Mouse (Mus musculus) megakaryocyte, embryonic 14.5 days (primary cell): ENCODE data around the gene Orc2. TPM values are rescaled to one million over a fixed set of nuclear protein-coding genes. Genes with fewer than 3 reads are reported as not detected.

Experiments used
- H3K27me3 ChIP-seq: replicated peaks from 2 replicates; pipeline ENCODE3; 2012; ENCODE audit warnings: inconsistent platforms
- H3K36me3 ChIP-seq: replicated peaks from 2 replicates; pipeline ENCODE3; 2012; ENCODE audit warnings: low read length, inconsistent platforms, mixed read lengths
- H3K4me1 ChIP-seq: 2 replicates; pipeline ENCODE4 v1.6.1; 2012; ENCODE audit warnings: inconsistent platforms
- H3K4me3 ChIP-seq: replicated peaks from 2 replicates; pipeline ENCODE3; 2012; ENCODE audit warnings: moderate library complexity, mild to moderate bottlenecking, inconsistent platforms
- H3K9me3 ChIP-seq: 2 replicates; pipeline ENCODE4 v1.6.1; 2012; ENCODE audit warnings: inconsistent platforms
- FLI1 ChIP-seq: IDR thresholded peaks from 2 replicates; pipeline ENCODE4 v1.6.1; 2012; ENCODE audit warnings: low read length, inconsistent platforms, mixed read lengths
- GATA1 ChIP-seq: IDR thresholded peaks from 3 replicates; pipeline ENCODE4 v1.6.1; 2012; ENCODE audit warnings: mixed read lengths, low read length, inconsistent platforms, borderline replicate concordance
- polyA plus RNA-seq: library from polyadenylated mRNA; stranded (reverse); fragments of >175 nt; gene quantifications from 2 replicates; pipeline ENCODE4 v1.2.3, GENCODE M21; 2012; ENCODE audit warnings: low replicate concordance; ENCODE audit not compliant: insufficient read depth

Orc2 gene
- polyA plus RNA-seq, 1 experiment = 1.7 TPM

DNA sequence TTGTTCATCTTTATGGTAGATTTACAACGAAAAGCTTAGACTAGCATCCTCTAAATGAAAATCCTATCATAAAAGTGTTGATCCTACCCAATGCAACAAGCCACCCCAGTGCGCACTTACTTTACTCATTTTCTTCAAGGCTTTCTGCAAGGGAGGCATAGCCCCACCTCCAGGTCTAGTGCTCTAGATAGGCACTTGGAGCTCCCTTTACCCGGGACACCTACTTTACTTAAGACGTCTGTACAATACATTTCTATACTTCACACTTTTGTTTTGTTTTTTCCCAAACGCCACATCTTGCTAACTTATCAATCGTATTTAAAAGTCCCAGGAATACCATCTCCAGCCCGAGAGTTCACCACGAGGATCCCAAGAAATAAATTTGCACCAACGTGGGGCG, 60.2 kb downstream of the Orc2 start:
- Histone ChIP-seq H3K9me3 (no peaks in the 10 kb centered on the region), H3K27me3 (no peaks in the 10 kb centered on the region), H3K36me3 (peaks cover 66% of the 10 kb centered on the region), H3K4me1 (peaks cover 78% of the 10 kb centered on the region), H3K4me3 (peak overlapping the region; percentile 97)
- no peak for TF ChIP-seq GATA1
- TF ChIP-seq FLI1 = no peak

DNA sequence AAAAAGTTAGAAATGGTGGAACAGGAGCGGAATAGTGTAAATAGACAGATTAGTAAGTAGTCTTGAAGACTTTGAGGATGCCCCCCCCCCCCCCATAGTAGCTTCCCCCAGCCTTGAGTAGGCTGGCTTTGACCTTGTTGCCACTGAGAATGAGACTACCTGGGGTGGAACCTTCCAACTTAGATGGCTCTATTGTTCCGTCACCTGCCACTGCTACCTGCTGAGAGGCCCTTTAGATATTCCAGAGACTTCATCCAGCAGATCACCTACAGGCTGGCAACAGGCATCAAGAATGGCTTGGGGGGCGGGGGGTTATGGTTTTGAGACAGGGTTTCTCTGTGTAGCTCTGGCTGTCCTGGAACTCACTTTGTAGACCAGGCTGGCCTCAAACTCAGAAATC, 80.4 kb downstream of the Orc2 start:
- Histone ChIP-seq H3K4me3 (no peak overlapping the region), H3K36me3 (peaks cover 56% of the 10 kb centered on the region), H3K4me1 (peaks cover 30% of the 10 kb centered on the region), H3K9me3 (no peaks in the 10 kb centered on the region), H3K27me3 (no peaks in the 10 kb centered on the region)
- TF ChIP-seq GATA1 = no peak
- TF ChIP-seq FLI1 = no peak

DNA sequence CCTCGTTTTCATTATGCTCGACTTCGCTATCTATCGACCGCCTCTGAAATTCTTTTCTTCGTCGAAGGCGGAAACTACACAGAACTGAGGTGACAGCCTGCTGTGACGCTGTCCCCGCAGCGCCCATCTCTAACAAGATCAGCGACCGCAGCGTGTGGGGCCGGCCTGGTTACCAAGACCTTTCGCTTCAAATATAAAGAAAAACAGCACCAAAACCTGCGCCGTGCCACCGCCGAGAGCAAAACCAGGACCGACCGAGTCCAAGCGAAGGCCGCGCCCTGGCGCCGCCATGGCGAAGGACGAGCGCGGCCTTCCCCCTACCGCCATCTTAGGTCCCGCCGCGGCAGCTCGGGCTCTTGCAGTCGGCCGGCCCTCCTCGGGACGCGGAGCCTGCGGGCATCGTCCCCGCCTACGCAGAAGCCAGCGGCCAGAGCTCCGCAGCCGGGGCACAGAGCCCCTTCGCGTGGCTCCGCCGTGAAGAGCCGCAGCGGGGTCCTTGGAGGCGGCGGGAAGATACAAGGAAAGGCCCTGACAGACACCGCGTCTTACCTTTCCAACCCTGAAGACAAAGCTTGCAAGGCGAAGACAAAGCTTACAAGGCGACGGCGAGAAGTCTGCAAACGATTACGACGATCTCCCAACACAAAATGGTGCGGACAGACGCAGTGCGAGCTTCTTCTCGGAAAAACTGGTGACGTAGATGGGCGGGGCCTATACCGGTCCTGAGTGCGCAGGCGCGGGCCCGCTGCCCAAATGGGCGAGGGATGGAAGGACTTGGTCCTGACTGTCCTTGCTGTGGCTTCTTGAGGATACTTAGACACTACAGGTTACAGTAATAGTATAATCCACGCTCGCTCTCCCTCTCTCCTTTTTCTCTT, 81.3 kb downstream of the Orc2 start, which contains the start of gene Clk1:
Gene Clk1, minus strand, starts transcription at position 696 of the 878 bp plus-strand sequence.
- Histone ChIP-seq H3K36me3 (peaks cover 56% of the 10 kb centered on the region), H3K4me1 (peaks cover 31% of the 10 kb centered on the region)
- TF ChIP-seq FLI1 (no peak), GATA1 (no peak)

DNA sequence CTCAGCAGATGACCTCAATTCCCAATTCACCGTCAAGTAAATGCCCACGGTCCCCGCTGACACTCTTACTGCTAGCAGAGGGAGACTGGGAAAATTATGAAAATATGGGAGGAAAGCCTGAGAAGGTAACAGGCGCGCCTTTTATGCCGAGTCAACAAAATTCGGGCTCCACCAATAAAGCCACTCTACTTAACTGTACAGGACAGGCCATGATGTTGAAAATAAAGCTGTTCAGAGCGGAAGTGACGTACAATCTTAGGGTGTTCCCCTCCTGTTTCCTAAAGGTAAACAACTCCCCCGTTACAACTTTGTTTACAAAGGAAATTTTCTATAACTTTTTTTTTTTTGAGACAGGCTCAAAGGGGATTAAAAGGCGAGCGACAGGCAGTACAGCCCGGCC, 82.0 kb downstream of the Orc2 start:
- Histone ChIP-seq H3K9me3 (no peaks in the 10 kb centered on the region), H3K36me3 (peaks cover 59% of the 10 kb centered on the region), H3K4me1 (peaks cover 31% of the 10 kb centered on the region), H3K4me3 (peak overlapping the region; percentile 96), H3K27me3 (no peaks in the 10 kb centered on the region)
- no peak for TF ChIP-seq FLI1
- TF ChIP-seq GATA1 = no peak

More for the DNA sequence above, 81.3 kb downstream of the Orc2 start, which contains the start of gene Clk1:
- H3K4me3 ChIP-seq = peak within 1 kb of the TSS; percentile 96
- H3K9me3 ChIP-seq = no peaks in the 10 kb centered on the region
- no peaks in the 10 kb centered on the region for H3K27me3 ChIP-seq

DNA sequence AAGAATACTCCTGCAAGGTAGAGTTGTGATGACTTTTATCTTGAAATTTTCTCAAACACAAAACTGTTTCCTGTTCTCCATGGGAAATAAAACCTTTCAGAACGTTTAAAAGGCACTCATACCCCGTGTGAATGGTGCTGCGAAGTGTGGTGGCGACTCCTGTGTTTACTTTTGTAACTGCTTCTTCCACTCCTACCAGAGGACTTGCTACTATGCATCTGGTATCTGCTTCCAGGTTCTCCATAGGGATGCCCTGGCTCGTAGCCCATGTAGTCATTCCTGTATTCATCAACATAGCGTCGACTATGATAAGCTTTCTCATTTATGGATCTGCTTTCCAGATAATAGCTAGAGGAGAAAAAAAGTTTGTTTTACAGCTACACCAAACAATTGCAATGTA, 83.9 kb downstream of the Orc2 start:
- TF ChIP-seq GATA1 (no peak), FLI1 (no peak)
- Histone ChIP-seq H3K27me3 (no peaks in the 10 kb centered on the region), H3K4me3 (peak overlapping the region; percentile 76), H3K36me3 (peaks cover 66% of the 10 kb centered on the region), H3K9me3 (no peaks in the 10 kb centered on the region), H3K4me1 (peaks cover 31% of the 10 kb centered on the region)

DNA sequence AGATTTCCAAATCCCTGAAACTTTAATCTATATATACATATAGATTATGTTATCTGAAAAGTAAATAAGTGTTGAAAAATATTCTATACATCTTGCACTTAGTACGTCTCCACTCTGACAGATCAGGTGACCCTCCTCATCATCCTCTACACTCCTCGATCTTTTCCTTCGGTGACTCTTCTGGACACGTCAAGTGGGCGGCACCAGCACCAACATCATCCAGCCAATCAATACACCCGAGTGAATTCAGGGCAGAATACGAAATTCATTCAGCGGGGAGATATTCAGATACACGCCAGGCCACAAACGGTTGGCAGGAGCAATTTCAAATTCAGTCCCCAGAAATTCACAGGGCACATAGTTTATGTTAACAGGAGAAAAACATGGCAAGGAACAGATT, 84.9 kb downstream of the Orc2 start:
- Histone ChIP-seq H3K4me1 (peaks cover 31% of the 10 kb centered on the region), H3K9me3 (no peaks in the 10 kb centered on the region), H3K36me3 (peaks cover 72% of the 10 kb centered on the region), H3K4me3 (no peak overlapping the region), H3K27me3 (no peaks in the 10 kb centered on the region)
- TF ChIP-seq GATA1 (no peak), FLI1 (no peak)

DNA sequence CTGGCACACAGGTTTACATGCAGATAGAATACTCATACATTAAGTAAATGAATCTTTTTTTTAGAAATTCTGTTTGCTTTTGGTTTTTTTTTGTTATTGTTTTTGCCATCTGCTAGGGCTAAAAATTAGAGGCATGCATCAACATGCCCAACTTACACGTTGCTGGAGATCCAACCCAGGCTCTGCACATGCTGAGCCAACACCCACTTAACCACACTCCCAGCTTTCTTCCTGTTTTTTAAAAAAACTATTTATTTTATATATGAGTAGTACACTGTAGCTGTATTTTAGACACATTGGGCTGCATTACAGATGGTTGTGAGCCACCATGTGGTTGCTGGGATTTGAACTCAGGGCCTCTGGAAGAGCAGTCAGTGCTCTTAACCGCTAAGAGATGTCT, 88.9 kb downstream of the Orc2 start:
- TF ChIP-seq GATA1 (no peak), FLI1 (no peak)
- Histone ChIP-seq H3K4me1 (peaks cover 14% of the 10 kb centered on the region), H3K9me3 (no peaks in the 10 kb centered on the region), H3K27me3 (no peaks in the 10 kb centered on the region), H3K4me3 (no peak overlapping the region), H3K36me3 (peaks cover 98% of the 10 kb centered on the region)

DNA sequence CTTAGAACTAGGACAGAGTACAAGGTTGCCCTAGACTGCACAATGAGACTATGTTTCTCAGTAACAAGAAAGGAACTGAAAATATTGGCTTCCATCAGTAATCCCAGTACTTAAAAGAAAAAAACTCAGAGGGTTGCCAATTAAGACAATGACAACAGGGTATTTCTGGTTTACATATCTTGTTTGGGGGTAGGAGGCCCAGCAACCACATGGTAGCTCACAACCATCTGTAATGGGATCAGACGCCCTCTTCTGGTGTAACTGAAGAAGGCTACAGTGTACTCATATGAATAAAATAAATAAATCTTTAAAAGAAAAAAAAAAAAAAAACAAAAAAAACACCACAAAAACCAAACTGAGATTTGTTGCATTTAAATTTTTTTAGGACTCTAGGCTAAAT, 89.5 kb downstream of the Orc2 start:
- TF ChIP-seq GATA1 = no peak
- no peak for TF ChIP-seq FLI1
- Histone ChIP-seq H3K4me1 (peaks cover 14% of the 10 kb centered on the region), H3K36me3 (peaks cover 98% of the 10 kb centered on the region), H3K27me3 (no peaks in the 10 kb centered on the region), H3K9me3 (no peaks in the 10 kb centered on the region), H3K4me3 (no peak overlapping the region)

Other genes with a start within 250 kb of the Orc2 start
- 0.04 TPM in 1 of 2 replicates, not detected in the other for gene Aox2, start 226.8 kb downstream of the Orc2 start, polyA plus RNA-seq
- gene Bzw1, start 112.2 kb downstream of the Orc2 start, polyA plus RNA-seq = 0.56 and 3.4 TPM in 2 replicates
- gene Clk1, start 81.0 kb downstream of the Orc2 start, polyA plus RNA-seq = 0.98 TPM in 1 of 2 replicates, not detected in the other
- 4.4 and 4.8 TPM in 2 replicates for gene Nif3l1, start 60.0 kb downstream of the Orc2 start, polyA plus RNA-seq
- 1.5 and 17.3 TPM in 2 replicates for gene Ppil3, start 59.6 kb downstream of the Orc2 start, polyA plus RNA-seq
- gene Fam126b, start 81.2 kb upstream of the Orc2 start, polyA plus RNA-seq = 1.7 TPM in 1 of 2 replicates, not detected in the other
- 7.0 TPM in 1 of 2 replicates, not detected in the other for gene Ndufb3, start 81.3 kb upstream of the Orc2 start, polyA plus RNA-seq
- not detected in 2 replicates for gene Als2cr12, start 190.9 kb upstream of the Orc2 start, polyA plus RNA-seq
- gene Cflar, start 206.4 kb upstream of the Orc2 start, polyA plus RNA-seq = 3.4 and 5.3 TPM in 2 replicates